Mouse (Mus musculus) T-helper 2 cell (primary cell): ENCODE measurements around the gene Tradd.

ENCODE experiments used
- in situ Hi-C: fragments of 300-600 bp; cut with MboI, MseI; formaldehyde crosslinking; loops from one replicate; pipeline ENCODE4 v1.15.1; 2025; ENCODE audit warnings: high pct_unique_total_duplicates

The Tradd gene

GRCm38 (mm10) chr8:105270916-105271186 is 6.4 kb upstream of the Tradd start:
- in situ Hi-C loops: no loop called here

GRCm38 (mm10) chr8:105270101-105270915 is 5.9 kb upstream of the Tradd start:
- in situ Hi-C loops: no loop called here

- in situ Hi-C loops: no loop called here
Measured at GRCm38 (mm10) chr8:105269461-105269947, 5.1 kb upstream of the Tradd start, which contains the start of gene Hsf4. Hsf4 (plus strand) TSS chr8:105269801.

DNA sequence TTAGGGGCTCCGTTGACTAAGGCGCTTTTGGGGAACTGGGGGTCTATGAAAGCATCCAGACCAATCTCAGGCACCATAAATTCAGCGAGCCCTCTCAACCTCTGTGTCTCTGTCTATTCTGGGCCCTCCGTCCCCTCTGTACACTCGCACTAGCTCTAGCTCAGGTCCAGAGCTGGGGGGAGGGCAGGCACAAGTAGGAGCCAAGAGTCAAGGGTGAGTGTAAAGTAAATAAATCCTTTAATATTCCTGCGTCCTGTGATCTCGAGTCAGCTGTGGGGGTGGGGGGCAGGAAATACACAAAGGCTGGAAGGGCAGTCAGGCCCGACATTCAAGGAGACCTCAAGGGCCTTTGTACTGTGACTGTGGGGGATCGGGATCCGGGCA is 4.7 kb upstream of the Tradd start:
- in situ Hi-C loops: no loop called here

GRCm38 (mm10) chr8:105268342-105269074 is 4.1 kb upstream of the Tradd start:
- in situ Hi-C loops: no loop called here

DNA sequence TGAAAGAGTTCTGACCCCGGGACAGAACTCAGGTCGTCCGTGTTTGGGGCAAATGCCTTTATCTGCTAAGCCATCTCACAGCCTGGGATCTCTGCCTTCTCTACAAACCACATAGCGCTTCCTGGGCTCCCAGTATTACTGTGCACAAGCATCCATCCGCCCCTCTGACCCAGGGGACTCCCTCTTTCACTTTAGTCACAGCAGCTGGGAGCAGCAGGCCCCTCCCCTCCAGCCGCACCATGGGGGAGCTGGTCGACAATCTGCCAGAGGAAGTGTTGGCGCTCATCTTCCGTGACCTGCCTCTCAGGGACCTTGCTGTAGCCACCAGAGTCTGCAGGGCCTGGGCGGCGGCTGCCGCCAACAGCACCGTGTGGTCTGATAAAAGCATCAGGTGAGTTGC is 2.4 kb upstream of the Tradd start:
- in situ Hi-C loops: no loop called here

DNA sequence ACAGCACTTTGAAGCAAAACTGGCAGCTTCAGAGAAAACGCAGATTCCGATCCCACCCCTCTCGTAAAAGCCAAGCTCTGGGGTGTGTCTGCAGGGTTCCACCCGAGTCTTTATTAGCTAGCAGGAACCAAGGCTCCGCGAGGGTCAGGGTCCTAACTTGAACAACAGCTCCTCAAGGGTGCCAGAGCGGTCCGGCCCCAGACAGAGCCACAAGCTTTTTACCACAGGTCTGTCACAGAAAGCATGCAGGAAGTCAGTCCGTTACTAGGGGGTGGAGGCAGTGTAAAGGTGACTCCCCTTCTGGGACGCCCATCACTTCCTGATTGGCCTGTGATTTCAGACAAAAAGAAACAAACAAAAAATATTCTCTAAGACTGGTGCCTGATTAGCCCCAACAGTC is 719 bp upstream of the Tradd start:
- in situ Hi-C loops: no loop called here

DNA sequence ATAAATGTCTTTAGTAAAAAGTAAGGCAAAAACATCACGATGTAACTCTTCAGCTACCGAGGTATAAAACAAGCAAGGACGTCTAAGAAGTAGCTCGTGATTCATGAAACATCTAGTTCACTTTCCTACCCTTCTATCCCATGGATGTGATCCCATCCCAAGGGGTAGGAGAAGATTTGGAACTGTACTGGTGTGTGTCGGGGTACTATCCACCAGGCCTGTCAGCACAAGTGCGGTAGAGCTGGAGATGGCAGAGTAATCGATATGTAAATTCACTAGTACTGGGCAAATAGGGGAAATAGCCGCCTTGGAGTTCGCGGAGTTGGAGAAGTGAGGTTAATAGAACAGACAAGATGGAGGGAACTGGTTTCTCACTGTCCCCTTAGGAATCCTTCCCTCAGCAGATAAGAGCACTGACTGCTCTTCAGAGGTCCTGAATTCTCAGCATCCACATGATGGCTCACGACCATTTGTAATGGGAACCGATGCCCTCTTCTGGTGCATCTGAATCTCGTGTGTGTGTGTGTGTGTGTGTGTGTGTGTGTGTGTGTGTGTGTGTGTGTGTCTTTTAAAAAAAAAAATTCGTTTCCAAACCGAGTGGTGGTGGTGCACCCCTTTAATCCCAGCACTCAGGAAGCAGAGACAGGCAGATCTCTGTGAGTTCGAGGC is 1.0 kb downstream of the Tradd start:
- in situ Hi-C loops: no loop called here

DNA sequence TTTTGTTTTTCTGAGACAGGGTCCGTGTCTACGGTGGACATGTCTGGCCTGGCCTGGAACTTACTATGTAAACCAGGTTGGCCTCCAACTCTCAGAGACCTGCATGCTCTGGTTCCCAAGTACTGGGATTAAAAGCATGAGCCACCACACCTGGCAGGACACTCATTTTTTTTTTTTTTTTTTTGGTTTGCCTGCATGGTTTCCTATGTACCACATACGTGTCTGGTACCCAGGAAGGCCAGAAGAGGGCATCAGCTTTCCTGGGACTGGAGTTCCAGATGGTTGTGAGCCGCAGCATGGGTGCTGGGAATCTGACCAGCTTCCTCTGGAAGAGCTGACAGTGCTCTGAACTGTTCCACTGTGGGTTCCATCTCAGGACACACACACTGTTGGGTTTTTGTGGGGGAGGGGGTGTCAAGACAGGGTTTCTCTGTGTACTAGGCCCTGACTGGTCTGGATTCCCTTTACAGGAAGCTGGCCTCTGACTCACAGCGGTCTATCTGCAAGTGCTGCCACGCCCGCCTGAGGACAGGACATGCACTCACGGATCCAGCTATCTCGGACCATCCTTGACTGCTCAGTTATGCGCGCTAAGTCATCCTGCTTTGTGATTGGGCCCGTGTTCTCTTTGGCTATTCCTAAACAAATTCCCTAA is 3.0 kb downstream of the Tradd start:
- in situ Hi-C loops: no loop called here

DNA sequence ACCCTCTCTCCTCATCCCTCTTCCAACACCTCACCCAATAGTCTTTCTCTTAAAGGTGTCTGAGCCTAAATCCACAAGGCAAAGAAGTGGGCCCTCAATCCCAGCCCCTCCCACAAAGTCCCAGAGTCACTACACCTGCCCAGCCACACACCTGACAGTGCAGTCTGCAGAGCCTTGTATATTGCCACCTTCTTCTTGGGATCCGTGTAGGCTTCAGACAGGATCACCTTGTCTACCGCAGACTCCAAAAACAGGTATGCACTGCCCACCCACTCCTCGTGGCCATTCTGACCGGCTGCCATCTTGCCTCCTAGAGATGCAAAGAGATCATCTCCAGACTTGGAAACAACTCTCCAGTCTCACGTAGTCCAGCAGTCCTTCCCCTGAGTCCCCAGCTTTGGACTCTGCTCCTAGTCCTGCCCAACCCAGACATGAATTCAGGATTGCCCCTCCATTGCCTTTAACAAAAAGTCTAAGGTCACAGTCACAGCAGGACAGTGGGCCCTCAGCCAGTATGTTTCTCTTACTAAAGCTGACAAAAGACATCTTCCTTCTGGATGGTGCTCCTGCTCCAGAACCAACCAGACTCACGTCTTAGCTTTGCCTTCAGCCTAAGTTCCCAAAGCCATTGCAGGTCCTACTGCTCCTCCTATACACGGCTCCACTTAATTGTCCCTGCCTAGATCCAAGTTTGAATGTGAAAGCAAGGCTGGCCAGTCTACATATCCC is 3.9 kb downstream of the Tradd start:
- in situ Hi-C loops: no loop called here

GRCm38 (mm10) chr8:105259721-105260320 is 4.6 kb downstream of the Tradd start:
- in situ Hi-C loops: no loop called here

GRCm38 (mm10) chr8:105258911-105259720 is 5.3 kb downstream of the Tradd start:
- in situ Hi-C loops: no loop called here

GRCm38 (mm10) chr8:105257318-105258114 is 6.9 kb downstream of the Tradd start:
- in situ Hi-C loops: no loop called here

GRCm38 (mm10) chr8:105254966-105255350 is 9.5 kb downstream of the Tradd start, which contains the start of gene B3gnt9:
B3gnt9 (minus strand) TSS chr8:105255153.
- in situ Hi-C loops: no loop called here

DNA sequence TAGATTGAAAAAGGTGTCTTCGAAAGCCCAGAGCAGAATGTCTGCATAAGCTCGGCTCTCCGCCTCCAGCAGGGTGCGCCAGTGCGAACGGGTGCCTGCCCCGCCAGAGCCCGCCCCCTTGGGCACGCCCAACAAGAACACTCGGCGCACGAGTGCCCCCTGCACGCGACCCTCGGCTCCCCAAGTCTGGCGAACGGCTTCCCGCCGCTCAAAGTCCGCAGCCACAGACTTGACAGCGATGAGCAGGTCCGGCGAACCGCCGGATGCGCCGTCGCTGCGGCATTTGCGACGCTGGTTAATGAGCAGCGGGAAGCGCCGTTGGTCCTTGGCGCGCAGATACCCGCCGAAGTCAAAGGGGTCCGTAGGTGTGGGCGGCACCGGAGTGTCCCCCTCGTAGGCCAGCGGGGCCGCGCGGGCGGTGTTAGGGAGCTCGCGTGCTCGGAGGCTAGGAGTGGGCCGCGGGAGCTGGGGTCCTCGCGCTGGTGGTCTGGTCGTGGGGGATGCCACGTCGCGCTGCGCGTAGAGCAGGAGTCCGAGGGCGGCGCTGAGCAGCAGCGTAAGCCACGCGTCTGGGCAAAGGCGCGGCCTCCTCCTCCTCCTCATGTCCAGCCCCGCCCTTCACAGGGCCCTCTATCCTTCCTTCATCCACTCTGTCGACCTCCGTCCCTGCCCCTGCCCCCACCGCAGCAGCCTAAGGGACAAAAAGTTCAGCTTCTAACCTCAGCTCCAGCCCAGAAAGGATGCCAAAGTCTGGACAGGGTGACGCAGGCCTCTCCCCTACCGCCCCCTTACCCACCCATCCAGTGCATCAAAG is 10.1 kb downstream of the Tradd start:
- in situ Hi-C loops: no loop called here

DNA sequence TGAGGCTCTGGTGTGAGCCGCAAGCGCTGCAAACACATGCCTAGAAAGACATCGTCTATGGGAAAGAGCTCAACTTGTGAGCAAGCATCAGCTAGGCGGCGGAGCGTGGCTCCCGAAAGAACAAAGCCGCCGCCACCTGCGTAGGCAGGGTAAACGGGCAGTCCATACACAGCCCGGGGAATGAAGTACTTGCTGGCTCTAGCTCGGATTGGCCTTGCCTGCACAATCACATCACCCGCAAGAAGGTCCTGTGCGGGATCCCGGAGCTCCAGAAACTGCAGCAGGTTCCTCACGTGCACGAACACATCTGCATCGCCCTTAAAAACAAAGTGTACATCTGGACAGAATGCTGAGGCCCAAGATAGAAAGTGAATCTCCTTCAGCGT is 10.7 kb downstream of the Tradd start:
- in situ Hi-C loops: no loop called here

DNA sequence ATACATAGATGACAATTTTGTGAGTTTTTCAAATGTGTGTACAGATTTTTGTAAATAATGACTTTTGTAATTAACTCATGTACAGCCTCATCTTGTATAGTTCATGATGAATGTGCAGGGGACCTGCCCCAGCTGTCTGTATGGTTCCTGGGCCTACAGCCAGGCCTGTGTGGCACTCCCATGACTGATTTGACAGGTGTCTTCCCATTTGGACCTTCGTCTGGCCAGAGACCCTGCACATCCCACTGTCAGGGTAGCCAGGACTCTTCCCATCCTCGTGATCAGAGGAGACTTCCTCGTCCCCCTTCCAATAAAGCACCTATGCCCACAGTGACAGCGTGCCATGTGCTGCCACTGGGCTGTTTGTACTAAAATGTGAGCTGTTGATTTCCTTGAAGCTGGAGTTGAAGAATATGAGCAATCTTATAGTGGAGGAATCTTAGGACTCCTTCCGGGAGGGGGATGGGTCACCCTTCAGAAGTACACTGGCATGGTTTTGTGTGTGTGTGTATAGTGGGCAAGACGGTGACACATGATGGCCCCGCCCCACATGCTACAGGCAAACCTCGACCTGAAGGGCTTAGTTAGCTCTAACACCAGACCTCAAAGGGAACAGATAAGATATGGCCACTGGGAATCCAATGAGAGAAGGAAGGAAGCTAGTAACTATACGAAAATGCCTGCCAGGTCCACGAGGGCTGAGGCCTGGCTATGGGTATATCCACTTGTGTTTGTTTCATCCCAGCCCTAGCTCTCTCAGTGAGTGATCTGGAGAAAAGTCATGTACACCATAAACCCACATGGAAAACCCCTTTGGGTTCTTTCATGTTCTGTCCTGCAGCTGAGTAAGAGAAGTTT is 11.5 kb downstream of the Tradd start:
- in situ Hi-C loops: no loop called here
